Mouse (Mus musculus): ENCODE results near the gene Gxylt1.

GRCm38 (mm10) chr15:93270289-93270855, 4.6 kb downstream of the Gxylt1 start:
- no peak for TF ChIP-seq POLR2A (IDR thresholded peaks at IDR 0.05; ENCODE audit: borderline replicate concordance, insufficient read depth, low read length)
- TF ChIP-seq CTCF (IDR thresholded peaks at IDR 0.05; ENCODE audit: borderline replicate concordance, insufficient read depth, low read depth, low read length) = no peak

Data from cerebellum, adult 2 months (tissue).